Mouse (Mus musculus) CH12.LX (cell line): Measurements from ENCODE around the gene Apopt1. TPM values are rescaled to one million over a fixed set of nuclear protein-coding genes. Genes with fewer than 3 reads are reported as not detected.

Experiments
- DNase-seq: peaks from one replicate; pipeline ENCODE4 v3.0.0-alpha.2; 2013; ENCODE audit errors: extremely low read depth
- H3K27ac ChIP-seq: 2 replicates; pipeline ENCODE4 v1.5.1; 2012; ENCODE audit warnings: low read depth, mild to moderate bottlenecking, control low read depth, moderate library complexity; ENCODE audit not compliant: insufficient read depth
- H3K27me3 ChIP-seq: replicated peaks from 2 replicates; pipeline ENCODE3; 2012; ENCODE audit warnings: inconsistent platforms
- H3K36me3 ChIP-seq, 2 experiments: replicated peaks in 1 of 2; 2 replicates each; pipeline versions ENCODE3 to v1.6.1; 2012; ENCODE audit warnings: inconsistent platforms in 1 of 2, low read length in 1 of 2, mild to moderate bottlenecking in 1 of 2, mixed read lengths in 1 of 2, moderate library complexity in 1 of 2; ENCODE audit not compliant: control insufficient read depth in 1 of 2, insufficient read depth in 1 of 2
- H3K4me1 ChIP-seq, 2 experiments: 2 replicates each; pipeline ENCODE4 v1.6.1; 2012; ENCODE audit warnings: inconsistent platforms in 1 of 2, moderate library complexity in 1 of 2; ENCODE audit not compliant: insufficient read depth in 2 of 2, control insufficient read depth in 1 of 2
- H3K4me2 ChIP-seq: 2 replicates; pipeline ENCODE4 v1.6.1; 2012; ENCODE audit warnings: low read depth, mild to moderate bottlenecking, control low read depth; ENCODE audit not compliant: poor library complexity, insufficient read depth, severe bottlenecking
- H3K4me3 ChIP-seq, 3 experiments: fragments of 150-350 bp in 1 of 3; sonication (generic) in 1 of 3; replicated peaks in 1 of 3; 2 replicates each; pipeline versions ENCODE3 to v1.5.1; 2011 to 2012; ENCODE audit warnings: low read depth in 2 of 3, low read length in 2 of 3, mild to moderate bottlenecking in 2 of 3, moderate library complexity in 2 of 3, control low read depth in 1 of 3, improper control_type of control experiment in 1 of 3, inconsistent platforms in 1 of 3, mixed read lengths in 1 of 3; ENCODE audit not compliant: poor library complexity in 1 of 3
- H3K79me2 ChIP-seq: replicated peaks from 2 replicates; pipeline ENCODE4 v1.6.1; 2012; ENCODE audit warnings: mild to moderate bottlenecking, moderate library complexity; ENCODE audit not compliant: control insufficient read depth, poor library complexity, insufficient read depth, severe bottlenecking; ENCODE audit errors: extremely low read depth
- H3K9ac ChIP-seq: 2 replicates; pipeline ENCODE4 v1.6.1; 2012; ENCODE audit warnings: low read depth, mild to moderate bottlenecking, control low read depth, moderate library complexity; ENCODE audit not compliant: insufficient read depth
- H3K9me3 ChIP-seq: replicated peaks from 2 replicates; pipeline ENCODE3; 2012; ENCODE audit warnings: low read length, inconsistent platforms, mixed read lengths
- CTCF ChIP-seq, 2 experiments: IDR thresholded peaks in 1 of 2; conservative IDR thresholded peaks in 1 of 2; 2 replicates each; pipeline ENCODE4 v1.5.1; 2011 to 2012; ENCODE audit warnings: low read depth in 2 of 2, low read length in 2 of 2, improper control_type of control experiment in 1 of 2, inconsistent platforms in 1 of 2, mild to moderate bottlenecking in 1 of 2, moderate library complexity in 1 of 2
- EP300 ChIP-seq: IDR thresholded peaks from 2 replicates; pipeline ENCODE4 v1.6.1; 2011; ENCODE audit warnings: low read length, improper control_type of control experiment
- GABPA ChIP-seq: IDR thresholded peaks from 2 replicates; pipeline ENCODE4 v1.6.1; 2012; ENCODE audit warnings: low read depth, low read length, improper control_type of control experiment, inconsistent platforms; ENCODE audit not compliant: insufficient replicate concordance
- IRF4 ChIP-seq: IDR thresholded peaks from 2 replicates; pipeline ENCODE4 v1.6.1; 2014; ENCODE audit warnings: low read depth, mild to moderate bottlenecking, inconsistent platforms, low read length, improper control_type of control experiment
- MAFK ChIP-seq: IDR thresholded peaks from 2 replicates; pipeline ENCODE4 v1.6.1; 2011; ENCODE audit warnings: low read length, improper control_type of control experiment; ENCODE audit not compliant: insufficient replicate concordance
- MAX ChIP-seq: IDR thresholded peaks from 2 replicates; pipeline ENCODE4 v1.6.1; 2011; ENCODE audit warnings: low read length, improper control_type of control experiment
- MEF2A ChIP-seq: IDR thresholded peaks from 2 replicates; pipeline ENCODE4 v1.6.1; 2014; ENCODE audit warnings: low read depth, mild to moderate bottlenecking, inconsistent platforms, low read length, improper control_type of control experiment, borderline replicate concordance
- MYC ChIP-seq: IDR thresholded peaks from 2 replicates; pipeline ENCODE4 v1.6.1; 2011; ENCODE audit warnings: low read depth, mild to moderate bottlenecking, improper control_type of control experiment, low read length
- RAD21 ChIP-seq: IDR thresholded peaks from 2 replicates; pipeline ENCODE4 v1.6.1; 2011; ENCODE audit warnings: low read depth, mild to moderate bottlenecking, low read length, improper control_type of control experiment, moderate library complexity
- USF1 ChIP-seq: IDR thresholded peaks from 2 replicates; pipeline ENCODE4 v1.6.1; 2014; ENCODE audit warnings: low read depth, mild to moderate bottlenecking, inconsistent platforms, low read length, improper control_type of control experiment
- USF2 ChIP-seq: conservative IDR thresholded peaks from 2 replicates; pipeline ENCODE4 v1.6.1; 2011; ENCODE audit warnings: low read depth, low read length, improper control_type of control experiment
- ZKSCAN1 ChIP-seq: IDR thresholded peaks from 2 replicates; pipeline ENCODE4 v1.6.1; 2012; ENCODE audit warnings: low read depth, inconsistent platforms, low read length, improper control_type of control experiment, borderline replicate concordance
- dilution Hi-C: fragments of 300-500 bp; cut with MboI; formaldehyde crosslinking; loops from 2 replicates; pipeline ENCODE4 v1.14.3; 2020; ENCODE audit warnings: low sequenced_read_pairs; ENCODE audit not compliant: extremely low pct_unique_long_range_greater_than_20kb, extremely low pct_ligation_motif_present
- in situ Hi-C: fragments of 300-500 bp; cut with MboI; formaldehyde crosslinking; loops from 3 replicates; pipeline ENCODE4 v1.14.3; 2019; ENCODE audit warnings: low sequenced_read_pairs, low pct_ligation_motif_present, low pct_unique_long_range_greater_than_20kb, mixed read lengths
- polyA plus RNA-seq: library from polyadenylated mRNA; unstranded; fragments of >175 nt; gene quantifications from 2 replicates; pipeline ENCODE4 v1.2.1, GENCODE M21; 2012; ENCODE audit warnings: low read depth; ENCODE audit not compliant: insufficient read length
- total RNA-seq, 2 experiments: library from RNA; depleted of rRNA; stranded (reverse); fragments of 300-350 nt in 1 of 2; fragments of >200 nt in 1 of 2; gene quantifications; 2 replicates each; pipeline ENCODE4 v1.2.3; 2012 to 2014

Apopt1 gene
- total and polyA plus RNA-seq, 3 experiments, result 36.0 to 49.1 (median 43.6) TPM

DNA sequence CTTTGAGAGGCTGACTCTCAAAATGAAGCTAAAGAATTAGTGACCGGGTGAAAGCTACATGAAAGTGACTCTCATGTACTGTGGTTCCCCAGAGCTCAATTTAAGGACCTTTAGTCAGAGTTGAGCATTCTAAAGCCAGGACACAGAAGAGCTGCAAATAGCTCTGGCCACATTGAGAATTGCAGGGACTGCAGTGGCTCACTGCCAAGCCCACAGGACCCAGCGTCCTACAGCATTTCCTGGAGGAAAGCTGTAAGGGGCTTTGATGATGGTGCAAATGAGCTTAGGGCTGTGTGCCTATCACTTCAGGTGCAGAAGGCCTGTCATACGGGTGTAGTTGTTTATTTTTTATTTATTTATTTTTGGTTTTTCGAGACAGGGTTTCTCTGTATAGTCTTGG is 4.9 kb upstream of the Apopt1 start:
- Histone ChIP-seq H3K9ac (no peak overlapping the region), H3K9me3 (no peaks in the 10 kb centered on the region), H3K36me3 (peaks cover 15 to 50% of the 10 kb centered on the region in 2 experiments), H3K4me3 (no peak overlapping the region), H3K27me3 (no peaks in the 10 kb centered on the region), H3K4me1 (peaks cover 5 to 23% of the 10 kb centered on the region in 2 experiments), H3K79me2 (peaks cover 13% of the 10 kb centered on the region), H3K4me2 (no peak overlapping the region), H3K27ac (no peak overlapping the region)
- dilution Hi-C loops, result no loop called here
- no peak for DNase-seq
- TF ChIP-seq CTCF (conservative IDR thresholded peaks at IDR 0.05 in 1 of 2, IDR thresholded peaks at IDR 0.05 in 1 of 2; ENCODE audit: low read depth in 2 of 2, low read length in 2 of 2) (no peak), USF2 (no peak), GABPA (no peak), IRF4 (no peak), MAX (no peak), MYC (no peak), MEF2A (no peak)
- in situ Hi-C loops, result no loop called here

DNA sequence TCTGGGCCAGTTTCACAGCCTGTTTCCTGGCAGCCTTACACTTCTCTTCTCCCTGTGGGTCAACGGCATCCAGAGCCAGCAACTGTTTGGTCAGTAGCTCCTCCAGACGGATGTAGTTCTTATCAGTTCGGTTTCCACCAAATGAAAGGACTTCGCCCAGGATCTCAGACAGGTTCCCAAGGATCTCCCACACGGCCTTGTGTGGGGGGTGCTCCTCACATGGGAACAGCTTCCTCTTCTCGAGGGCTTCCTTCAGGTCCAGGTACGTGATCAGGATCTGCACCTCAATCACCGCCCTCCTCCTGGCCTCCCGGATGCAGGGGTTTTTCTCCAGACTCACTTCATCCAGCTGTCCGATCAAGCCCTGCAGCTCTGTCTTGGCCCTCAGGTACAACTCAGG is 3.0 kb upstream of the Apopt1 start:
- in situ Hi-C loops, result loop anchor here (5.0 to 10.0 kb wide), 2 partner anchors 33 to 55 kb away; partner anchors contain the start of gene Trmt61a
- Histone ChIP-seq H3K27me3 (no peaks in the 10 kb centered on the region), H3K4me1 (peaks cover 8 to 33% of the 10 kb centered on the region in 2 experiments), H3K9ac (no peak overlapping the region)
- no peak for DNase-seq
- TF ChIP-seq RAD21, result no peak
- TF ChIP-seq, all 38 proteins: peak for 0
- no peaks in the 10 kb centered on the region for H3K9me3 ChIP-seq
- peaks cover 26% of the 10 kb centered on the region for H3K79me2 ChIP-seq
- H3K4me2 ChIP-seq, result no peak overlapping the region
- H3K27ac ChIP-seq, result no peak overlapping the region
- peaks cover 15 to 54% of the 10 kb centered on the region in 2 experiments for H3K36me3 ChIP-seq
- dilution Hi-C loops, result no loop called here
- H3K4me3 ChIP-seq, result no peak overlapping the region

GRCm38 (mm10) chr12:111712476-111712875 is 585 bp upstream of the Apopt1 start:
- Histone ChIP-seq H3K9ac (peak overlapping the region; percentile 96), H3K4me2 (peak overlapping the region; percentile 59; the same call in 1 of the 2 replicates), H3K4me1 (peaks cover 8 to 33% of the 10 kb centered on the region in 2 experiments), H3K9me3 (no peaks in the 10 kb centered on the region), H3K4me3 (peak overlapping the region; percentile 93 to 100 (median 98)), H3K36me3 (peaks cover 15 to 57% of the 10 kb centered on the region in 2 experiments), H3K27me3 (no peaks in the 10 kb centered on the region), H3K79me2 (peaks cover 26% of the 10 kb centered on the region), H3K27ac (no peak overlapping the region)
- dilution Hi-C loops (no loop called here), in situ Hi-C loops (loop anchor here (5.0 to 10.0 kb wide), 2 partner anchors 35 to 58 kb away; partner anchors contain the start of gene Trmt61a)
- TF ChIP-seq EP300 (no peak), ZKSCAN1 (no peak), USF1 (no peak), MAFK (no peak)
- DNase-seq, result no peak
